Mouse (Mus musculus) 3T3-L1 (cell line): ENCODE data around the gene Gm44503.

Experiments used
- DNase-seq: peaks from one replicate; pipeline ENCODE4 v3.0.0-alpha.2; 2015; ENCODE audit warnings: low read depth, low spot score

Gm44503 gene

DNA sequence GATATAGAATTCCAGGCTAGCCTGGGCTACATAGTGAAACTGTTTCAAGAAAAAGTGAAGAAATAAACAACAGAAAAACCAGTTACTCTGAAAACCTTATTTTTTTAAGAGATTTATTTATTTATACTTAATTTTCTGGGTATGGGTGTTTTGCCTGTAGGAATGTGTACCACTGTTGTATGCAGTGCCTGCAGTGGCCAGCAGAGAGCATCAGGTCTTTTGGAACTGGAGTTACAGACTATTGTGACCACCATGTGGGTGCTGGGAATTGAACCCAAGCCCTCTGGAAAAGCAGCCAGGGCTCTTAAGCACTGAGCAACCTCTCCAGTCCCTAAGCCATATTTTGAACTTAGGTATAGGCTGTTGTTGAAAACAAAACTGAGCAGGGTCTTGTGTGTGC is 14.3 kb downstream of the Gm44503 start:
- DNase-seq: no peak

GRCm38 (mm10) chr9:72974734-72975133 is 16.1 kb downstream of the Gm44503 start:
- DNase-seq: no peak

GRCm38 (mm10) chr9:72975242-72975641 is 16.6 kb downstream of the Gm44503 start:
- peak; percentile 44 for DNase-seq

- peak; percentile 23 for DNase-seq
Observed at GRCm38 (mm10) chr9:72983066-72983465, 24.4 kb downstream of the Gm44503 start.

GRCm38 (mm10) chr9:72985250-72986220 is 26.9 kb downstream of the Gm44503 start, which contains the start of the genes Ccpg1os and Ccpg1:
Gene Ccpg1os (minus strand): TSS chr9:72985382.
Gene Ccpg1 (plus strand): TSS chr9:72985429.
- peak; percentile 97 for DNase-seq

DNA sequence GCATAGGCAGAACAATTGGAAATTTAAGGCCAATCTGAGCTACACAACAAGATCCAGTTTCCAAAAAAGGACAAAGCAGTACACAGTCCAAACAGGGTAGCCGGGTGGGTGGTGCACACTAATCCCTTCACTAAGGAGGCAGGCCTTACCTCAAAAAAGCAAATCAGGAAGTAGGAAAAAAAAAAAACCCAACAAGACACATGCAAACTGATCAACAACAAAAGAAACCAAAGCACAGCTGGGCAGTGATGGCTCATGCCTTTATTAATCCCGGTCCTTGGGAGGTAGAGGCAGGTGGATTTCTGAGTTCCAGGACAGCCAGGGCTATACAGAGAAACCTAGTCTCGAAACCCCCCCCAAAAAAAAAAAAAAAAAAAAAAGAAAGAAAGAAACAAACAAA is 29.1 kb downstream of the Gm44503 start:
- DNase-seq: no peak

GRCm38 (mm10) chr9:72988706-72989105 is 30.1 kb downstream of the Gm44503 start:
- DNase-seq: no peak

GRCm38 (mm10) chr9:72991420-72991819 is 32.8 kb downstream of the Gm44503 start:
- no peak for DNase-seq

DNA sequence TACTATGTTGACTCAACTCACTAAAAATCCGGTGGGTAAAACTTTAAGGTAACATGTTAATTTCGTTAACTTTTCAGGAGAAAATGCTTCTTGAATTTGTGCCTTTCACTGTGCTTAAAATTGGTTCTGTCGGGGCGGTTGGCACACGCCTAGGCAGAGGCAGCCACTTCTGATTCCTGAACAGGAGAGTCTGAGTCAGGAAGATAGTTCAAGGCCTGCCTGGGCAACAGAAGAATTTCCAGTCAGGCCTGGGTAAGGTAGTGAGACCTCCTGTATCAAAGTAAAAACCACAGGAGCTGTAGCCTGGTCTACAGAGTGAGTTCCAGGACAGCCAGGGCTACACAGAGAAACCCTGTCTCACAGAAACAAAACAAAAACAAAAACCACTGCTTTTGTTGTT is 33.9 kb downstream of the Gm44503 start:
- DNase-seq: no peak

DNA sequence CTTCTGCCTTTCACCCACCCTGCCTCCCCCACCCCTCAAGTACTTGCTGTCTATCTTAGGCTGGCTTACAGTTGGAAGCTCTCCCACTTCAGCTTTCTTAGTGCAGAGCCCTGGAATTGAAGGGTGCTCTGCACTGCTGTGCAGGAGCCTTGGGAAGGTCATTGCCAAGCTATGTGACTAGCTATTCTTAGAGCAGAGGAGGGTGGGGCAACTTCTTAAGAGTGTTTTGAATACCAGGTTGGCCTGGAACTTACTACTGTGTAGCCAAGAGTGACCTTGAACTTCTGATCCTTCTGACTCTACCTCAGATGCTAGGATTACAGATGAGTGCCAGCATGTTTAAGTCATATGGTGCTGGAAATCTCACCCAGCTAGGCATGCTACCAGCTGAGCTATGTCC is 37.5 kb downstream of the Gm44503 start:
- no peak for DNase-seq

GRCm38 (mm10) chr9:72996806-72997205 is 38.2 kb downstream of the Gm44503 start:
- no peak for DNase-seq

GRCm38 (mm10) chr9:73000487-73000886 is 41.8 kb downstream of the Gm44503 start:
- no peak for DNase-seq

DNA sequence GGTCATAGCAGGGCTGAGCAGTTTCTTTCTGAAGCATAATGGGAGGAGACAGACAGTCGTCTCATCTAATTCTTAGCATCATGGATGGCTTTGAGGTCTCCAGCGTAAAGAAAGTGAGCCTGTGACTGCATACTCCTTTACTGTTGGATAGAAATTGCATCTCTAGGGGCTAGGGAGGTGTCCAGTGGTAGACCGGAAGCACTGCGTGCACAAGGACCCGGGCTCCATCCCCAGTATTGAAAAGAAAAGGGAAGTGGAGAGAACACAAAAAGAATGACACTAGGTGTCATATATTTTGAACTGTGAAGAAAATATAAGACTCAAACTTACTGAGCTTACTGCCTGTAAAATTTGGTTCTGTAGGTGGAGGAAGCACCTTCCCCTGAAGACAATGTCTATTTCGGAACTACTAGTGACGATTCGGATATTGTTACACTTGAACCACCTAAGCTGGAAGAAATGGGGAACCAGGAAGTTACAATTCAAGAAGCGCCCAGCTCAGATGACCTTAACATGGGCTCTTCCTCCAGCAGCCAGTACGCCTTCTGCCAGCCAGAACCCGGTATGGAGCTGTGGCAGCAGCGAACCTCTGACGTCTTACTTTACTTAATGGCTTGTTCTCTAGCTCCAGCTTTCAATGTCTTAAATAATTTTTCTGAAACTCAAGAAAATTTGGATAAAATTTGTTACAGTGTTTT is 42.8 kb downstream of the Gm44503 start:
- no peak for DNase-seq

GRCm38 (mm10) chr9:73002177-73002576 is 43.5 kb downstream of the Gm44503 start:
- no peak for DNase-seq

GRCm38 (mm10) chr9:73004076-73004475 is 45.4 kb downstream of the Gm44503 start:
- no peak for DNase-seq

DNA sequence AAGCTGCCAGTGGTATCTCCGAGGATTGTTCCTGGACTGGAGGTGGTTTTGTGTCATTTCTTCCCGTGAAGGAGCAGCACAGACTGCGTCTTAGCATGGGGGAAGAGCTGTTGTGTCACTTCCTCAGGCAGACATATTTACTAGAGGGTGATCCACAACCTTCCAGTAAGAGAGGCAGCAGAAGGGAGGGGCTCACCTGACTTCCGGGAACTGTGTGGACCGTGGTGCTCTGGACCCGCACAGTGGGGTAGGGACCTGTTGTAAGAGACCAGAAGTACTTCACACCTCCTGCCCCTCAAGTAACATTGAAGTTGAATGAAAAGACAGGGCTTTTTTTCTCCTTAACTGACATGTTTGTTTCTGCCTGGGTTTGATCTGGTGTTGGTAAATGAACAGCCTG is 46.5 kb downstream of the Gm44503 start:
- DNase-seq: no peak

DNA sequence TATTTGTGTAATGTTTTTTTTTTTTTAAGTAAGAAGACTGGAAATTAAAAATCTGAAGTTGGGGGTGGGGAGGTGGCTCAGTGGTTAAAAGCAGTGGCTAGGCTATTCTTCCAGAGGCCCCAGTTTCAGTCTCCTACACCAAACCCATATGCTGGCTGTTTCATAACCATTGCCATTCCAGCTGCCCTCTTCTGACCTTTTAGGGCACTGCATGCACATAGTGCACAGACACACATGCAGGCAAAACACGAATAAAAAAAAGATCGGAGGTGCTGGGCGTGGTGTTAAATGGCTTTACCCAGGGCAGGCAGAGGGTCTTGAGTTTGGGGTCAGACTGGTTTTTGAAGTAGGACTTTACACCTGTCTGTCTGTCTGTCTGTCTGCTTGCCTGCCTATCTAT is 47.5 kb downstream of the Gm44503 start:
- DNase-seq: no peak

DNA sequence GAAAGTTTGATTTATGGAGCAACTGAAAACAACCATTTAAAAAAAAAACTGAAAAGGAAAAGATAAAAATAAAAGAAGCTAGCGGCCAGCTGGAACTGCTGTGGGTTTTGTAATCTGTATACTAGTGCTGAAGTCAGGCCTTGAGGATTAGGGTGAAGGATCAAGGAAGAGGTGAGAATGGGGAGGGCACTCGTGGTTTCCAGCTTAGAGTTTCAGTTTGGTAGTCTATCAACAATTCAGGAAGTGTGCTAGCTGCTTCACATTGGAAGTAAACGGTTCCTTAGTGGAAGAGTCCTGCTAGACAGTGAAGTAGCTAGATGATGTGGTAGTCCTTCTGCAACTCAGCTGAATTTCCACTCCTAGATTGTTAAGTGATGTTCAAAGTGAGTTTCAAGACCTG is 49.7 kb downstream of the Gm44503 start:
- no peak for DNase-seq

- DNase-seq: peak; percentile 12
Observed at GRCm38 (mm10) chr9:73012629-73013028, 54.0 kb downstream of the Gm44503 start.

DNA sequence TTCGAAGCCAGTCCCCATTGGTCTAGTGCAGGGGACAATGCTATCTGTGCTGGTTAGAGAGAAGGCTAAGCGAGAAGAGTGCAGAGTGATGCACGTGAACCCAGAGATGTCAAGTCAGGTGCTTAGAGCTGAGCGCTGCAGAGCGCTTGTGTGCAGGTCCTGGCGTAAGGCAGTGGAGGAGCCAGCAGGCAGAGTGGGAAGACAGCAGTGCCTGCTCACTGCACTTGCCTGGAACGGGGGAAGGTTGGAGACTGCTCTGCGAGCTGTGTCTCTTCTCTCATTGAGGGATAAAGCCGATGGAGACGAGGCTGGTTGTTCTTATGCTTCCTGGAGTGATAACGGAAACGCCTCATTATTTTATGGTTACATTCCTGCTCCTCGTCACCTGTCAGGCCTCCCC is 56.1 kb downstream of the Gm44503 start:
- no peak for DNase-seq

GRCm38 (mm10) chr9:73019841-73020240 is 61.2 kb downstream of the Gm44503 start:
- no peak for DNase-seq

DNA sequence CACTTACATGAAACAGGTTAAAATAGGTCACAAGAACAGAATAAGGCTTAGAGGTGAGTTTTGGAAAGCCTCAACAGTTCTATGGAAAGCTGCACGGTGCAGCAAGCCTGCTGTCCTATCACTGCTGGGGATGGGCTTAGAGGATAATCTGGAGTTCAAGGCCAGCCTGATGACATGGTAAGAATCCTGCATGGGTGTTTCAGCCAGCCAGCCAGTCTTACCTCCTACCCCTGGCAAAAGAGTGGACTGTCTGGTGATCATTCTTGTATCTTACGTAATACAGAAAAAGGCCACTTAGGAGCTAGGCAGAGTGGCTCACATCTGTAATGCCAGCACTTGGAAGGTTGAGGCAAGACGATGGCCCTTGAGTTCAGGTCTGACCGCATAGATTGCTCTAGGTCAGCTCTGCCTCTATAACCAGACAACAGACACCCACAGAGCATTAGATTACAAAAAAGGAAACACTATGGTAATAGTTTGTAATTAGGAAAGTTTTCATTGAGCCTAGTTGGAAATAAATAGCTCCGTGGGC is 62.0 kb downstream of the Gm44503 start:
- DNase-seq: no peak
